Mouse (Mus musculus) stomach, embryonic 16.5 days (tissue): ENCODE measurements at regions not wholly inside any gene's neighbourhood (a gene's known extent, or its start where the extent isn't known, plus 50 kb on each side); places are given as distances from the start of the nearest gene placed in this dataset.
"Not testable (repeated sequence)": the region's sequence is repeated elsewhere in the genome, so short reads cannot be mapped to it uniquely, and the experiment has no call there.

Experiments
- ATAC-seq: fragments of 200-750 bp; cut with Nextera tagmentation; 2 replicates; pipeline ENCODE4 v1.8.0; 2017; ENCODE audit warnings: moderate number of reproducible peaks, moderate TSS enrichment; ENCODE audit not compliant: insufficient read depth, low FRiP score
- H3K27ac ChIP-seq: fragments of 300-500 bp; sonication (generic); 2 replicates; pipeline ENCODE4 v1.5.1; 2014; ENCODE audit warnings: low read length
- H3K27me3 ChIP-seq: fragments of 300-500 bp; sonication (generic); 2 replicates; pipeline ENCODE4 v1.6.1; 2014; ENCODE audit warnings: low read length, control low read depth, mixed read lengths; ENCODE audit not compliant: control insufficient read depth, insufficient read depth
- H3K36me3 ChIP-seq: fragments of 300-500 bp; sonication (generic); 2 replicates; pipeline ENCODE4 v1.6.1; 2014; ENCODE audit warnings: low read length; ENCODE audit not compliant: control insufficient read depth, insufficient read depth
- H3K4me1 ChIP-seq: fragments of 300-500 bp; sonication (generic); 2 replicates; pipeline ENCODE4 v1.6.1; 2014; ENCODE audit warnings: low read length, control low read depth, mixed read lengths; ENCODE audit not compliant: control insufficient read depth, insufficient read depth
- H3K4me2 ChIP-seq: fragments of 300-500 bp; sonication (generic); 2 replicates; pipeline ENCODE4 v1.6.1; 2014; ENCODE audit warnings: low read depth, low read length, mixed read lengths
- H3K4me3 ChIP-seq: fragments of 300-500 bp; sonication (generic); replicated peaks from 2 replicates; pipeline ENCODE4 v1.5.1; 2014; ENCODE audit warnings: mild to moderate bottlenecking, low read length
- H3K9ac ChIP-seq: fragments of 300-500 bp; sonication (generic); 2 replicates; pipeline ENCODE4 v1.6.1; 2014; ENCODE audit warnings: low read length
- H3K9me3 ChIP-seq: fragments of 300-500 bp; sonication (generic); replicated peaks from 2 replicates; pipeline ENCODE4 v1.6.1; 2016; ENCODE audit warnings: low read length, control low read depth; ENCODE audit not compliant: control insufficient read depth
- WGBS: fragments of 180-500 bp; shearing (Covaris S2); extraction: QIAGEN DNeasy Blood & Tissue Kit; methylation state at CpG from one replicate; pipeline ENCODE4 v1.1.7; 2014; 5-methylcytosine and 5-hydroxymethylcytosine counted together

DNA sequence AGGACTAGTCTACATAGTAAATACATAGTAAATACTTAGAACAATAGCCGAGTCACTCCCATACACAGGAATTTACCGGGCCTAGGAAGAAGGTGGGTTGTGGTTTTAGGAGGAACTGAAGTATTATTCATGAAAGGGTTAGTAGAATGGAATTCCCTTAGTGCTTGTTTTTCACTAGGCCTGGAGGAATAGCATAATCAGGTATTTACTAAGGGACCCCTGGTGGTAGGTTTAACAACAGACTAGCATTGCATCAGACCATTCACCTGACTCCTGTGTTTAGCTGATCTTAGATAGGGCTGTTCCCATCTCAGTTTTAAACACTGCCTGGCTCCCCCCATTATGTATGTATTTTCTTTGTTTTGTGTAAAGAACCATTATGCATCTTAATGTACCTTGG lies 339.0 kb downstream of the Dync2h1 start:
- not testable (repeated sequence) for H3K36me3 ChIP-seq, H3K4me1 ChIP-seq, H3K9me3 ChIP-seq, H3K27ac ChIP-seq, ATAC-seq, H3K9ac ChIP-seq, H3K4me2 ChIP-seq, H3K27me3 ChIP-seq, H3K4me3 ChIP-seq
- 75% methylated on average over 2 of the region's 2 CpGs for WGBS

DNA sequence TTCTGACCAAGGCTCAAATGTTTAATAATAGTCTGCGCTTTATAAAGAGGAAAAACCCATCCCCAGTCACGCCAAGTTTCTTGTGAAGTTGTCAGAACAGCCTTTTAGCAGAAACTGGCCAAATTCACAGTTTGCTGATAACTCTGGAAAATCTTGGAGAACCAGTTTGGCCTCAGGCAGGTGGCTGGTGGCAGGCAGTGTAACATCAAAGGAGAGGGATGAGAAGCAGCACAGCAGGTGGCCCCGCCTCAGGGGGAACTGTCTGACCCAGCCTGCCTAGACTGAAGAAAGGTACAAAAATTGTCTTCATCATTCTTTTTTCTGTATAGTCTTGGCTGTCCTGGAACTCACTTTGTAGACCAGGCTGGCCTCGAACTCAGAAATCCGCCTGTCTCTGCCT lies 349.3 kb downstream of the Dync2h1 start:
- not testable (repeated sequence) for H3K27me3 ChIP-seq, H3K9me3 ChIP-seq, H3K9ac ChIP-seq, H3K36me3 ChIP-seq, ATAC-seq, H3K27ac ChIP-seq, H3K4me1 ChIP-seq, H3K4me3 ChIP-seq, H3K4me2 ChIP-seq
- 59% methylated on average over 5 of the region's 5 CpGs for WGBS

DNA sequence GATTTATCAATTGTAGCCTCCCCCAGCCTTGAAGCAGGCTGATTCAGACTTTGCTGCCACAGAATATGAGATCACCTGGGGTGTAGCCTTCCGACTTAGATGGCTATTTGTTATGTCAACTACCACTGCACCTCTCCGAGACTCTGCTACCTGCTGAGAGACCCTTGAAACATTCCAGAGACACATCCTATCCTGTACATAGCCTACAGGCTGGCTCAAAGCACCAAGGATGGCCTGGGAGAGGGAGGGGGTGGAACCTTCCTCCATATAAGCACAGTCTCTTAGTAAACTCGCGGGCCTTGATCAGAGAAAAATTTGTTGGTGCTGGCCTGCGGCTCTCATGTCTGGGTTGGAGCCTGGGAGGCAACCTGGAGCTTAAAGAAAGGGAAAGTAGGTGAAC lies 349.8 kb downstream of the Dync2h1 start:
- H3K9me3 ChIP-seq = no peaks in the 10 kb centered on the region
- no peaks in the 10 kb centered on the region for H3K4me1 ChIP-seq
- no peak overlapping the region for H3K27ac ChIP-seq
- H3K9ac ChIP-seq = no peak overlapping the region
- ATAC-seq = no peak
- H3K4me2 ChIP-seq = no peak overlapping the region
- H3K27me3 ChIP-seq = no peaks in the 10 kb centered on the region
- 43% methylated on average over 5 of the region's 5 CpGs for WGBS
- H3K36me3 ChIP-seq = no peaks in the 10 kb centered on the region
- H3K4me3 ChIP-seq = no peak overlapping the region

DNA sequence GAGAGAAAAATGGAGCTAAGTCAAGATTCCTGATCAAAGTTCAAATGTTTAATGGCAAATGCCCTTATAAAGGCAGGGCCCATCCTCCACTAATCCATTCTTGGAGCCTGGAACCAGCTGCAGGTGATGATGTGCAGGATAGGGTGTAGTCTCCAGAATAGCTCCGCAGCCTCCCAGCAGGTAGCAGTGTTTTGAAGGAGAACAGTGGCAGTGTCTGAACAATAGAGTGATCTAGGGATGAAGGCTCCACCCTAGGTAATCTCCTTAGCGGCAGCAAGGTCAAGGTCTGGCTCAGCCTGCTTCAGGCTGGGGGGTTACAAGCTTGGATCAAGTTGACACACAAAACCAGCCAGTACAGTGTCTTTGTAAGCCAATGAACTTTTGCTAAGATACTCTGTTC lies 351.4 kb downstream of the Dync2h1 start:
- H3K4me1 ChIP-seq = no peaks in the 10 kb centered on the region
- H3K27me3 ChIP-seq = no peaks in the 10 kb centered on the region
- no peak for ATAC-seq
- H3K36me3 ChIP-seq = no peaks in the 10 kb centered on the region
- H3K9ac ChIP-seq = no peak overlapping the region
- 56% methylated on average over 2 of the region's 2 CpGs for WGBS
- no peak overlapping the region for H3K27ac ChIP-seq
- H3K4me3 ChIP-seq = no peak overlapping the region
- no peaks in the 10 kb centered on the region for H3K9me3 ChIP-seq
- H3K4me2 ChIP-seq = no peak overlapping the region

DNA sequence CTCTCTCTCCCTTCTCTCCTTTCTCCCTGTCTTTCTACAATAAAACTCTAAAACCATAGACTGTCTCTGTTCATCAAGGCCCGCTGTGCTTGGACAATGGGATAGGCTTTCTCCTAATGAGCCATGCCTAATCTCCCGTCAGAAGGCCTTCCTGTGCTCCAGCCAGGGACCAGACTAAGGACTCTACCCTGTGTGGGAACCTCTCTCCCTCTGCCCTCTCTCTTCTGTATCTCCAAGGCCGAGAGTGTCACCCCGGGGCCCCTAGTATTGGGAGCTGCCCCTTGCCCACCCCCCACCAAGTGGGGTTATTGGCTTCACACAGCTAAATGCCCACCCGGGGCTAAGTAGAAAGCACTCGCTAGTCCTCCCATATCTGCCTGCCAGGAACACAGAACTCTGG lies 352.6 kb downstream of the Dync2h1 start:
- H3K4me1 ChIP-seq, H3K4me3 ChIP-seq, H3K4me2 ChIP-seq, ATAC-seq, H3K9ac ChIP-seq, H3K9me3 ChIP-seq, H3K27me3 ChIP-seq, H3K36me3 ChIP-seq, H3K27ac ChIP-seq: not testable (repeated sequence)
- 82% methylated on average over 6 of the region's 6 CpGs for WGBS

DNA sequence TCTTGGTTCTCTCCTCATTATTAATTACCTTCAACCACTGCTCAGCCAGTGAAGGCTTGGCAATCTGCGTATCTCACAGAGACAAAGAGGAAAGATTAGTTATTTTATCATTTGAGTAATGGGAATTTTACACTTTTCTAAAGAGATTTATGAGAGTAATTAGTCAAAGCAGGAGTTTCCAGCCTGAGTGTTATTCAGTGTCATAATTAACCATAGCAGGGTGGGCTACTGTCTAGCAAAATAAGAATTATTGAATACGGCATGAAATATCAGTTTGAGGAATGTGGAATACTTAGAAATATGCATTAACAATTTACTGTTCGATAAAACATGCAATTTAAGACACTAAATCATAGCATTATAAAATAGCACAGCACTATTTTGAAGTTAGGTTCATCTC lies 357.7 kb downstream of the Dync2h1 start:
- Histone ChIP-seq H3K4me1 (no peaks in the 10 kb centered on the region), H3K4me3 (no peak overlapping the region)
- ATAC-seq = no peak

DNA sequence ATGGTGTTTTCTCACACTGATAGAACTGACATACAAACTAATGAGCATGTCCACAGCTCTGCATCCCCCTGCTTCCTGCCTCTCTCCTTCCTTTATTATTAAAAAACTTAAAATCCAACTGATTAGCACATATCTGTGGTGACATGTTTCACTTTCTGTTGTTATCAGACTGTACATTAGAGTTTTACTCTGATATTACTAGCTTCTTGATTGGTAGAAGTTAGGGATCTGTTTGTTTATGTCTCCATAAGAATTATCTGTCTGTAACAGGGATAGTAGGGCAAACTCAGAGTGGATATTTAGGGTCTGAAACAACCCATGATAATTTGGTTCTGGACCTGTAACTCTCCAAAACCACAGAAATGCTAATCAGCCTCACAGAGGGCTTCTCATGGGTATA lies 358.6 kb downstream of the Dync2h1 start:
- H3K27me3 ChIP-seq = no peaks in the 10 kb centered on the region
- no peak overlapping the region for H3K4me2 ChIP-seq
- H3K4me1 ChIP-seq = no peaks in the 10 kb centered on the region
- H3K4me3 ChIP-seq = no peak overlapping the region
- no peak overlapping the region for H3K27ac ChIP-seq
- H3K36me3 ChIP-seq = no peaks in the 10 kb centered on the region
- ATAC-seq = no peak
- H3K9ac ChIP-seq = no peak overlapping the region
- no peaks in the 10 kb centered on the region for H3K9me3 ChIP-seq

More for the DNA sequence above, 357.7 kb downstream of the Dync2h1 start:
- H3K4me2 ChIP-seq = no peak overlapping the region
- H3K27ac ChIP-seq = no peak overlapping the region
- H3K9me3 ChIP-seq = no peaks in the 10 kb centered on the region
- no peaks in the 10 kb centered on the region for H3K36me3 ChIP-seq
- H3K27me3 ChIP-seq = no peaks in the 10 kb centered on the region
- H3K9ac ChIP-seq = no peak overlapping the region
- WGBS = 71% methylated on average over 3 of the region's 3 CpGs

DNA sequence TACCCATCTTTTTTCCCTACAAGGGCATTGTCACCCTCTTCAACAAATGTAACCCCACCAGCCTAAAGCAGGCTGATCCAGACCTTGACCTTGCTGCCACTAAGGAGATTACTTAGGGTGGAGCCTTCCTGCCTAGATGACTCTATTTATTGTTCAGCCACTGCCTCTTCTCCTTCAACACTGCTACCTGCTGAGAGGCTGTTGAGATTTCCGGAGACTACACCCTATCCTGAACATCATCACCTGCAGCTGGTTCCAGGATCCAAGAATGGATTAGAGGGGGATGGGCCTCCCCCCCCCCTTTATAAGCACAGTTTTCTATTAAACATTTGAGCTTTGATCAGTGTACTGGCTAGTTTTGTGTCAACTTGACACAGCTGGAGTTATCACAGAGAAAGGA lies 360.3 kb downstream of the Dync2h1 start:
- H3K9ac ChIP-seq, H3K9me3 ChIP-seq, H3K4me1 ChIP-seq, H3K36me3 ChIP-seq, H3K27ac ChIP-seq, H3K27me3 ChIP-seq, H3K4me3 ChIP-seq, ATAC-seq, H3K4me2 ChIP-seq: not testable (repeated sequence)
- 83% methylated on average over 1 of the region's 1 CpGs for WGBS

DNA sequence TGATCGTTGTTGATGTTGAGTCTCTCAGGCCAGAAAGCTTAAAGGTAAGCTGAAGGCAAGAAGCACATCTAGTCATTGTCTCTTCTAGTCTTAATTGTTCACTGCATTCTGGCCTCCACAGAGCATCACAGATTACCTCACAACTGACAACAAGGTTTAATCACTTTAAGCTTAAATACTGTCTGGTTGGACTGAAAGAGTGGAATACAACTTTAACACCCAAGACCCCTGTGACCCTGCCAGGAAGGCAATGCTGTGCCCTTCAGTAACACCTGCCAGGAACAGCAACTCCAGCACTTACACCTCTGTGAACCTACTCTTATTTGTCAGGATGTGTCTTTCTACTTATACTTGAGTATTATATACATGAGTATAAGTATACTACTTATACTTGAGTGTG lies 360.7 kb downstream of the Dync2h1 start:
- no peaks in the 10 kb centered on the region for H3K36me3 ChIP-seq
- H3K9me3 ChIP-seq = no peaks in the 10 kb centered on the region
- H3K9ac ChIP-seq = no peak overlapping the region
- H3K4me3 ChIP-seq = no peak overlapping the region
- no peak overlapping the region for H3K4me2 ChIP-seq
- ATAC-seq = no peak
- H3K27me3 ChIP-seq = no peaks in the 10 kb centered on the region
- H3K4me1 ChIP-seq = no peaks in the 10 kb centered on the region
- no peak overlapping the region for H3K27ac ChIP-seq
- 77% methylated on average over 1 of the region's 1 CpGs for WGBS

DNA sequence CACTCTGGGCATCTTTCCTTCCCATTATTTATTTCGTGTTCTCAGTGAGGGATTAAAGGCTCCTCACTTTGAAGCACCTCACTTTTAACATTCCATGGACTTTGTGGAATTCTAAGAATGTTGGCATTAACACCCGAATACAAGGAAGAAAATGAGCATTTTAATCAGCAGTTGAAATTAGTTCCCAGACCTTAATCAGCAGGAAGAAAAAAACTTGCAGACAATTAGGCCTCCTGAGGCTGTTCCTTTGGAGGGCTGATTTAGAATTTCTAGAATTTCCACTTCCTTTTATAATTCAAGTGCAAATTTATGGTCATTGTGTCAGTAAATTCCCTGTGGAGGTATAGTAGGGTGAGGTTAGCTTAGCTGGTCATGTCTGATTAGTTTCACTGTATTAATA lies 407.6 kb downstream of the Dync2h1 start:
- Histone ChIP-seq H3K27me3 (no peaks in the 10 kb centered on the region), H3K4me2 (no peak overlapping the region), H3K9me3 (no peaks in the 10 kb centered on the region), H3K4me3 (no peak overlapping the region), H3K27ac (no peak overlapping the region), H3K36me3 (no peaks in the 10 kb centered on the region), H3K4me1 (no peaks in the 10 kb centered on the region), H3K9ac (no peak overlapping the region)
- ATAC-seq = no peak
- WGBS = 36% methylated on average over 2 of the region's 2 CpGs
